Mouse (Mus musculus): ENCODE data around the gene Astn2.

The Astn2 gene

GRCm38 (mm10) chr4:65874236-65874781, 530.1 kb downstream of the Astn2 start:
- in situ Hi-C loops (cut with MseI, MboI) = no loop called here

- in situ Hi-C loops (cut with MseI, MboI) = no loop called here
Observed at GRCm38 (mm10) chr4:65864551-65864950, 539.9 kb downstream of the Astn2 start.

GRCm38 (mm10) chr4:65843191-65843590, 561.2 kb downstream of the Astn2 start:
- in situ Hi-C loops (cut with MseI, MboI) = no loop called here

- in situ Hi-C loops (cut with MseI, MboI) = no loop called here
Observed at GRCm38 (mm10) chr4:65839550-65840000, 564.8 kb downstream of the Astn2 start.

GRCm38 (mm10) chr4:65838781-65839180, 565.6 kb downstream of the Astn2 start:
- in situ Hi-C loops (cut with MseI, MboI) = no loop called here

- in situ Hi-C loops (cut with MseI, MboI) = no loop called here
Observed at GRCm38 (mm10) chr4:65832971-65833370, 571.4 kb downstream of the Astn2 start.

GRCm38 (mm10) chr4:65831872-65832271, 572.5 kb downstream of the Astn2 start:
- in situ Hi-C loops (cut with MseI, MboI) = no loop called here

- in situ Hi-C loops (cut with MseI, MboI) = no loop called here
Observed at GRCm38 (mm10) chr4:65830495-65830894, 573.9 kb downstream of the Astn2 start.

- in situ Hi-C loops (cut with MseI, MboI) = no loop called here
Observed at GRCm38 (mm10) chr4:65821070-65821469, 583.3 kb downstream of the Astn2 start.

- in situ Hi-C loops (cut with MseI, MboI) = no loop called here
Observed at GRCm38 (mm10) chr4:65820236-65820635, 584.2 kb downstream of the Astn2 start.

- in situ Hi-C loops (cut with MseI, MboI) = no loop called here
Observed at GRCm38 (mm10) chr4:65819835-65820234, 584.6 kb downstream of the Astn2 start.

GRCm38 (mm10) chr4:65814176-65814535, 590.3 kb downstream of the Astn2 start:
- in situ Hi-C loops (cut with MseI, MboI) = no loop called here

- in situ Hi-C loops (cut with MseI, MboI) = no loop called here
Observed at GRCm38 (mm10) chr4:65813500-65814175, 590.8 kb downstream of the Astn2 start.

GRCm38 (mm10) chr4:65807341-65807740, 597.1 kb downstream of the Astn2 start:
- in situ Hi-C loops (cut with MseI, MboI) = no loop called here

- in situ Hi-C loops (cut with MseI, MboI) = no loop called here
Observed at GRCm38 (mm10) chr4:65801204-65801603, 603.2 kb downstream of the Astn2 start.

- in situ Hi-C loops (cut with MseI, MboI) = no loop called here
Observed at GRCm38 (mm10) chr4:65791051-65791450, 613.4 kb downstream of the Astn2 start.

- in situ Hi-C loops (cut with MseI, MboI) = no loop called here
Observed at GRCm38 (mm10) chr4:65773368-65774010, 630.9 kb downstream of the Astn2 start.

- in situ Hi-C loops (cut with MseI, MboI) = no loop called here
Observed at GRCm38 (mm10) chr4:65770952-65771351, 633.5 kb downstream of the Astn2 start.

GRCm38 (mm10) chr4:65767919-65768318, 636.5 kb downstream of the Astn2 start:
- in situ Hi-C loops (cut with MseI, MboI) = no loop called here

- in situ Hi-C loops (cut with MseI, MboI) = no loop called here
Observed at GRCm38 (mm10) chr4:65767431-65767830, 637.0 kb downstream of the Astn2 start.

GRCm38 (mm10) chr4:65765312-65765711, 639.1 kb downstream of the Astn2 start:
- in situ Hi-C loops (cut with MseI, MboI) = no loop called here

GRCm38 (mm10) chr4:65764275-65764674, 640.1 kb downstream of the Astn2 start:
- in situ Hi-C loops (cut with MseI, MboI) = no loop called here

- in situ Hi-C loops (cut with MseI, MboI) = no loop called here
Observed at GRCm38 (mm10) chr4:65763823-65764222, 640.6 kb downstream of the Astn2 start.
